Mouse (Mus musculus): Measurements from ENCODE around the gene Rabgap1l. TPM values are rescaled to one million over a fixed set of nuclear protein-coding genes. Genes with fewer than 3 reads are reported as not detected.

The Rabgap1l gene
- total and polyA plus RNA-seq, 2 experiments from 2014 or later, result 34.1 to 110 TPM

- Histone ChIP-seq H3K27me3 (ENCODE audit: insufficient read depth, low read length) (no peaks in the 10 kb centered on the region), H3K4me2 (ENCODE audit: low read depth, low read length, poor library complexity, severe bottlenecking) (no peak overlapping the region), H3K27ac (ENCODE audit: low read depth, low read length) (no peak overlapping the region), H3K36me3 (ENCODE audit: insufficient read depth, low read length) (no peaks in the 10 kb centered on the region), H3K9me3 (ENCODE audit: low read length) (no peaks in the 10 kb centered on the region), H3K4me3 (ENCODE audit: low read depth, low read length) (no peak overlapping the region), H3K4me1 (ENCODE audit: insufficient read depth, low read length) (no peaks in the 10 kb centered on the region), H3K9ac (replicated peaks; ENCODE audit: low read length, poor library complexity, severe bottlenecking) (no peak overlapping the region)
- no peak for TF ChIP-seq CTCF (IDR thresholded peaks at IDR 0.05)
- ATAC-seq (ENCODE audit: low FRiP score) (no peak), DNase-seq (ENCODE audit: low spot score) (no peak)
- WGBS, result 59% methylated on average over 6 of the region's 6 CpGs
Measured at GRCm38 (mm10) chr1:160304969-160305498, 488.0 kb downstream of the Rabgap1l start.

GRCm38 (mm10) chr1:160302268-160302667 is 490.7 kb downstream of the Rabgap1l start:
- TF ChIP-seq CTCF (IDR thresholded peaks at IDR 0.05), result no peak
- no peak overlapping the region for H3K27ac ChIP-seq (ENCODE audit: low read depth, low read length)
- WGBS, result 88% methylated on average over 1 of the region's 1 CpGs
- H3K36me3 ChIP-seq (ENCODE audit: insufficient read depth, low read length), result no peaks in the 10 kb centered on the region
- ATAC-seq (ENCODE audit: low FRiP score), result no peak
- H3K9ac ChIP-seq (replicated peaks; ENCODE audit: low read length, poor library complexity, severe bottlenecking), result no peak overlapping the region
- no peaks in the 10 kb centered on the region for H3K9me3 ChIP-seq (ENCODE audit: low read length)
- no peak overlapping the region for H3K4me3 ChIP-seq (ENCODE audit: low read depth, low read length)
- no peak overlapping the region for H3K4me2 ChIP-seq (ENCODE audit: low read depth, low read length, poor library complexity, severe bottlenecking)
- DNase-seq (ENCODE audit: low spot score), result no peak
- H3K4me1 ChIP-seq (ENCODE audit: insufficient read depth, low read length), result no peaks in the 10 kb centered on the region
- no peaks in the 10 kb centered on the region for H3K27me3 ChIP-seq (ENCODE audit: insufficient read depth, low read length)

- 86% methylated on average over 6 of the region's 6 CpGs for WGBS
- no peak overlapping the region for H3K9ac ChIP-seq (replicated peaks; ENCODE audit: low read length, poor library complexity, severe bottlenecking)
- H3K4me1 ChIP-seq (ENCODE audit: insufficient read depth, low read length), result no peaks in the 10 kb centered on the region
- H3K4me3 ChIP-seq (ENCODE audit: low read depth, low read length), result no peak overlapping the region
- H3K9me3 ChIP-seq (ENCODE audit: low read length), result no peaks in the 10 kb centered on the region
- DNase-seq (ENCODE audit: low spot score) (no peak), ATAC-seq (ENCODE audit: low FRiP score) (no peak)
- H3K4me2 ChIP-seq (ENCODE audit: low read depth, low read length, poor library complexity, severe bottlenecking), result no peak overlapping the region
- H3K36me3 ChIP-seq (ENCODE audit: insufficient read depth, low read length), result no peaks in the 10 kb centered on the region
- no peak for TF ChIP-seq CTCF (IDR thresholded peaks at IDR 0.05)
- H3K27me3 ChIP-seq (ENCODE audit: insufficient read depth, low read length), result no peaks in the 10 kb centered on the region
- H3K27ac ChIP-seq (ENCODE audit: low read depth, low read length), result no peak overlapping the region
Measured at GRCm38 (mm10) chr1:160301156-160301555, 491.9 kb downstream of the Rabgap1l start.

GRCm38 (mm10) chr1:160300704-160301103 is 492.3 kb downstream of the Rabgap1l start:
- H3K4me2 ChIP-seq (ENCODE audit: low read depth, low read length, poor library complexity, severe bottlenecking), result no peak overlapping the region
- H3K36me3 ChIP-seq (ENCODE audit: insufficient read depth, low read length), result no peaks in the 10 kb centered on the region
- no peak overlapping the region for H3K4me3 ChIP-seq (ENCODE audit: low read depth, low read length)
- WGBS, result 84% methylated on average over 2 of the region's 2 CpGs
- no peaks in the 10 kb centered on the region for H3K27me3 ChIP-seq (ENCODE audit: insufficient read depth, low read length)
- ATAC-seq (ENCODE audit: low FRiP score) (no peak), DNase-seq (ENCODE audit: low spot score) (no peak)
- H3K9me3 ChIP-seq (ENCODE audit: low read length), result no peaks in the 10 kb centered on the region
- TF ChIP-seq CTCF (IDR thresholded peaks at IDR 0.05), result no peak
- H3K27ac ChIP-seq (ENCODE audit: low read depth, low read length), result no peak overlapping the region
- no peak overlapping the region for H3K9ac ChIP-seq (replicated peaks; ENCODE audit: low read length, poor library complexity, severe bottlenecking)
- H3K4me1 ChIP-seq (ENCODE audit: insufficient read depth, low read length), result no peaks in the 10 kb centered on the region

GRCm38 (mm10) chr1:160299979-160300378 is 493.0 kb downstream of the Rabgap1l start:
- Histone ChIP-seq H3K27ac (ENCODE audit: low read depth, low read length) (no peak overlapping the region), H3K4me3 (ENCODE audit: low read depth, low read length) (no peak overlapping the region), H3K27me3 (ENCODE audit: insufficient read depth, low read length) (no peaks in the 10 kb centered on the region), H3K36me3 (ENCODE audit: insufficient read depth, low read length) (no peaks in the 10 kb centered on the region), H3K9me3 (ENCODE audit: low read length) (no peaks in the 10 kb centered on the region), H3K4me2 (ENCODE audit: low read depth, low read length, poor library complexity, severe bottlenecking) (no peak overlapping the region), H3K9ac (replicated peaks; ENCODE audit: low read length, poor library complexity, severe bottlenecking) (no peak overlapping the region), H3K4me1 (ENCODE audit: insufficient read depth, low read length) (no peaks in the 10 kb centered on the region)
- ATAC-seq (ENCODE audit: low FRiP score), result no peak
- TF ChIP-seq CTCF (IDR thresholded peaks at IDR 0.05), result no peak
- DNase-seq (ENCODE audit: low spot score), result no peak
- WGBS, result 87% methylated on average over 4 of the region's 4 CpGs

GRCm38 (mm10) chr1:160298893-160299292 is 494.1 kb downstream of the Rabgap1l start:
- TF ChIP-seq CTCF (IDR thresholded peaks at IDR 0.05), result no peak
- no peak overlapping the region for H3K4me3 ChIP-seq (ENCODE audit: low read depth, low read length)
- no peak overlapping the region for H3K9ac ChIP-seq (replicated peaks; ENCODE audit: low read length, poor library complexity, severe bottlenecking)
- ATAC-seq (ENCODE audit: low FRiP score), result no peak
- H3K9me3 ChIP-seq (ENCODE audit: low read length), result no peaks in the 10 kb centered on the region
- no peak for DNase-seq (ENCODE audit: low spot score)
- H3K4me2 ChIP-seq (ENCODE audit: low read depth, low read length, poor library complexity, severe bottlenecking), result no peak overlapping the region
- WGBS, result 73% methylated on average over 1 of the region's 1 CpGs
- no peaks in the 10 kb centered on the region for H3K36me3 ChIP-seq (ENCODE audit: insufficient read depth, low read length)
- no peak overlapping the region for H3K27ac ChIP-seq (ENCODE audit: low read depth, low read length)
- no peaks in the 10 kb centered on the region for H3K27me3 ChIP-seq (ENCODE audit: insufficient read depth, low read length)
- H3K4me1 ChIP-seq (ENCODE audit: insufficient read depth, low read length), result no peaks in the 10 kb centered on the region
